8 mouse cellular contexts compared by ENCODE assay signal in genomic region chr9:63927340-63928049, GRCm38 (mm10).
DNase-seq lines count a peak whose midpoint lies in the region; ATAC-seq and TF ChIP-seq lines count a peak whose summit lies in the region.

No protein-coding gene starts in this region.

- H3K27me3 ChIP-seq in heart, adult 2 months (ENCODE audit: control insufficient read depth, insufficient read depth, low read length), result no peaks in the 10 kb centered on the region
- no peaks in the 10 kb centered on the region for H3K27me3 ChIP-seq in lung, embryonic 16.5 days (ENCODE audit: control insufficient read depth, insufficient read depth, low read depth, low read length)

- H3K27ac ChIP-seq in heart, adult 2 months, result peak overlapping the region; percentile 70
- no peak overlapping the region; the same call in none of the 2 replicates for H3K27ac ChIP-seq in lung, embryonic 16.5 days (ENCODE audit: low read length)

- ATAC-seq in lung, embryonic 16.5 days (ENCODE audit: low read depth), result peak; percentile 63

- peak overlapping the region; percentile 33 for H3K4me3 ChIP-seq in heart, adult 2 months
- peak overlapping the region; percentile 34 for H3K4me3 ChIP-seq in lung, embryonic 16.5 days (ENCODE audit: low read length)

- no peak for TF ChIP-seq CTCF in heart, adult 2 months (IDR thresholded peaks at IDR 0.05)

- H3K36me3 ChIP-seq in heart, adult 2 months (ENCODE audit: control insufficient read depth, insufficient read depth, low read length), result no peaks in the 10 kb centered on the region
- no peaks in the 10 kb centered on the region for H3K36me3 ChIP-seq in lung, embryonic 16.5 days (ENCODE audit: control insufficient read depth, insufficient read depth, low read length)

- no peaks in the 10 kb centered on the region for H3K9me3 ChIP-seq in lung, embryonic 16.5 days (ENCODE audit: control insufficient read depth, low read length)

- H3K79me2 ChIP-seq in heart, adult 2 months (replicated peaks; ENCODE audit: control insufficient read depth, insufficient read depth, low read length), result no peaks in the 10 kb centered on the region

- peak; percentile 60 to 81 for DNase-seq in adrenal gland, adult 18-20 months (ENCODE audit: low spot score in 2 of 2)
- peak; percentile 58 for DNase-seq in embryo, embryonic 10.5 days (ENCODE audit: low spot score)
- peak; percentile 62 to 76 for DNase-seq in heart, adult 2 months
- DNase-seq in kidney, adult 18-20 months, result peak; percentile 67
- DNase-seq in retina, postnatal 7 days (ENCODE audit: low read depth, low spot score), result peak; percentile 17
- no peak for DNase-seq in thymus, postnatal 36 days
- DNase-seq in thymus, postnatal 4 days, result no peak

- H3K4me2 ChIP-seq in lung, embryonic 16.5 days (ENCODE audit: low read depth, low read length), result peak overlapping the region; percentile 58

- WGBS in heart, adult 2 months, result 8% methylated on average over 34 of the region's 34 CpGs
- WGBS in lung, embryonic 16.5 days, result 2% methylated on average over 34 of the region's 34 CpGs

- no peak for TF ChIP-seq EP300 in heart, adult 2 months (IDR thresholded peaks at IDR 0.05; ENCODE audit: insufficient read depth, low read depth, low read length)

- TF ChIP-seq POLR2A in heart, adult 2 months (IDR thresholded peaks at IDR 0.05; ENCODE audit: insufficient read depth, low read depth, low read length), result no peak

- intact Hi-C loops in heart, adult 2 months (cut with DNase I), result no loop called here

- H3K9ac ChIP-seq in heart, adult 2 months (ENCODE audit: low read depth, low read length), result peak overlapping the region; percentile 42
- H3K9ac ChIP-seq in lung, embryonic 16.5 days (ENCODE audit: low read length), result peak overlapping the region; percentile 60

- peaks cover 4% of the 10 kb centered on the region for H3K4me1 ChIP-seq in heart, adult 2 months (ENCODE audit: control insufficient read depth, insufficient read depth, low read length)
- peaks cover 28% of the 10 kb centered on the region for H3K4me1 ChIP-seq in lung, embryonic 16.5 days (replicated peaks; ENCODE audit: control insufficient read depth, insufficient read depth, low read length)

Comparison
In these comparisons a context has a peak if more than half of its experiments do, and no peak if none do; other contexts are left out.
1. DNase-seq: peak in adrenal gland, adult 18-20 months (2 of 2), embryo, embryonic 10.5 days (single experiment), heart, adult 2 months (2 of 2), kidney, adult 18-20 months (single experiment) and retina, postnatal 7 days (single experiment); none in thymus, postnatal 36 days (0 of 2) and thymus, postnatal 4 days (single experiment).